Mouse (Mus musculus) spleen, adult 2 months (tissue): ENCODE measurements around the gene Zxdc. TPM values are rescaled to one million over a fixed set of nuclear protein-coding genes. Genes with fewer than 3 reads are reported as not detected.

Experiments
- DNase-seq, 2 experiments: peaks; one replicate each; pipeline versions ENCODE4 v3.0.0 to v3.0.0-alpha.2; 2012 to 2021; ENCODE audit warnings: low spot score in 2 of 2, low read depth in 1 of 2
- H3K27ac ChIP-seq: fragments of 200-500 bp; 2 replicates; pipeline ENCODE4 v1.5.1; 2012; ENCODE audit warnings: low read length, inconsistent platforms; ENCODE audit not compliant: insufficient read depth
- H3K27me3 ChIP-seq: fragments of 200-500 bp; 2 replicates; pipeline ENCODE4 v1.6.1; 2012; ENCODE audit warnings: mild to moderate bottlenecking, moderate library complexity, low read length, inconsistent platforms; ENCODE audit not compliant: control insufficient read depth, insufficient read depth
- H3K36me3 ChIP-seq: fragments of 200-500 bp; 2 replicates; pipeline ENCODE4 v1.6.1; 2012; ENCODE audit warnings: mild to moderate bottlenecking, low read length, inconsistent platforms; ENCODE audit not compliant: control insufficient read depth, insufficient read depth
- H3K4me1 ChIP-seq: fragments of 200-500 bp; 2 replicates; pipeline ENCODE4 v1.6.1; 2011; ENCODE audit warnings: inconsistent platforms; ENCODE audit not compliant: control insufficient read depth, insufficient read depth, insufficient read length
- H3K4me3 ChIP-seq: fragments of 200-500 bp; 2 replicates; pipeline ENCODE4 v1.5.1; 2011; ENCODE audit warnings: mild to moderate bottlenecking, inconsistent platforms; ENCODE audit not compliant: insufficient read depth, insufficient read length; ENCODE audit errors: extremely low read depth
- CTCF ChIP-seq: fragments of 200-500 bp; IDR thresholded peaks from 2 replicates; pipeline ENCODE4 v1.5.1; 2011; ENCODE audit warnings: mild to moderate bottlenecking, inconsistent platforms; ENCODE audit not compliant: insufficient read depth, insufficient read length, insufficient replicate concordance; ENCODE audit errors: extremely low read depth
- POLR2A ChIP-seq: fragments of 200-500 bp; IDR thresholded peaks from 2 replicates; pipeline ENCODE4 v1.6.1; 2011; ENCODE audit warnings: low read depth, low read length, inconsistent platforms
- WGBS: fragments of 180-500 bp; shearing (Covaris S2); methylation state at CpG from one replicate; pipeline ENCODE4 v1.1.7; 2018; 5-methylcytosine and 5-hydroxymethylcytosine counted together
- polyA plus RNA-seq: library from polyadenylated mRNA; depleted of rRNA; stranded (reverse); fragments of >200 nt; gene quantifications from 2 replicates; pipeline ENCODE4 v1.2.3, GENCODE M21; 2012

Gene Zxdc
- polyA plus RNA-seq, 1 experiment = 15.6 TPM

- Histone ChIP-seq H3K27me3 (no peaks in the 10 kb centered on the region), H3K36me3 (no peaks in the 10 kb centered on the region), H3K4me3 (no peak overlapping the region), H3K4me1 (no peaks in the 10 kb centered on the region), H3K27ac (no peak overlapping the region)
- 75% methylated on average over 5 of the region's 5 CpGs for WGBS
- no peak for DNase-seq
- TF ChIP-seq POLR2A (no peak), CTCF (no peak)
Measured at GRCm38 (mm10) chr6:90358142-90358541, 11.2 kb upstream of the Zxdc start.

- H3K27me3 ChIP-seq = no peaks in the 10 kb centered on the region
- WGBS = 70% methylated on average over 2 of the region's 2 CpGs
- H3K4me3 ChIP-seq = no peak overlapping the region
- no peaks in the 10 kb centered on the region for H3K36me3 ChIP-seq
- H3K4me1 ChIP-seq = no peaks in the 10 kb centered on the region
- DNase-seq = no peak
- H3K27ac ChIP-seq = no peak overlapping the region
- TF ChIP-seq CTCF (no peak), POLR2A (no peak)
Measured at GRCm38 (mm10) chr6:90359445-90359844, 9.8 kb upstream of the Zxdc start.

- Histone ChIP-seq H3K4me3 (no peak overlapping the region), H3K27me3 (no peaks in the 10 kb centered on the region), H3K27ac (no peak overlapping the region), H3K4me1 (no peaks in the 10 kb centered on the region), H3K36me3 (no peaks in the 10 kb centered on the region)
- 63% methylated on average over 7 of the region's 7 CpGs for WGBS
- no peak for DNase-seq
- TF ChIP-seq POLR2A (no peak), CTCF (no peak)
Measured at GRCm38 (mm10) chr6:90360024-90360781, 9.1 kb upstream of the Zxdc start.

GRCm38 (mm10) chr6:90360922-90361614, 8.2 kb upstream of the Zxdc start:
- Histone ChIP-seq H3K4me3 (no peak overlapping the region), H3K27ac (no peak overlapping the region), H3K36me3 (no peaks in the 10 kb centered on the region), H3K4me1 (no peaks in the 10 kb centered on the region), H3K27me3 (no peaks in the 10 kb centered on the region)
- no peak for DNase-seq
- TF ChIP-seq POLR2A = no peak
- TF ChIP-seq CTCF = no peak
- WGBS = 81% methylated on average over 6 of the region's 6 CpGs

GRCm38 (mm10) chr6:90363301-90363700, 6.0 kb upstream of the Zxdc start:
- Histone ChIP-seq H3K4me1 (no peaks in the 10 kb centered on the region), H3K4me3 (no peak overlapping the region), H3K27me3 (no peaks in the 10 kb centered on the region), H3K36me3 (no peaks in the 10 kb centered on the region), H3K27ac (no peak overlapping the region)
- no peak for DNase-seq
- TF ChIP-seq CTCF (no peak), POLR2A (no peak)
- 92% methylated on average over 5 of the region's 5 CpGs for WGBS

GRCm38 (mm10) chr6:90369725-90370553, 647 bp downstream of the Zxdc start:
- H3K27ac ChIP-seq = peak overlapping the region; percentile 66; the same call in 1 of the 2 replicates
- H3K27me3 ChIP-seq = no peaks in the 10 kb centered on the region
- H3K36me3 ChIP-seq = peaks cover 14% of the 10 kb centered on the region
- DNase-seq = peak; percentile 8 to 18
- peaks cover 10% of the 10 kb centered on the region; the same call in 1 of the 2 replicates for H3K4me1 ChIP-seq
- TF ChIP-seq POLR2A (no peak), CTCF (no peak)
- under 1% methylated on average over 96 of the region's 98 CpGs for WGBS
- H3K4me3 ChIP-seq = peak overlapping the region; percentile 74
